Mouse (Mus musculus) liver, adult 2 months (tissue): ENCODE data around the gene Nmb.

Source experiments
- CTCF ChIP-seq: fragments of 200-500 bp; IDR thresholded peaks from 2 replicates; pipeline ENCODE4 v1.5.1; 2011; ENCODE audit warnings: low read depth, low read length, control low read depth
- POLR2A ChIP-seq: fragments of 200-500 bp; IDR thresholded peaks from 2 replicates; pipeline ENCODE4 v1.6.1; 2011; ENCODE audit warnings: low read length, control low read depth; ENCODE audit not compliant: insufficient read depth; ENCODE audit errors: extremely low read depth

- TF ChIP-seq CTCF (no peak), POLR2A (no peak)
Measured at GRCm38 (mm10) chr7:80904921-80905515, at the start of gene Nmb.
